Mouse (Mus musculus) 3134 (cell line): Measurements from ENCODE around the gene Slc39a11.

Experiments used
- DNase-seq: peaks from one replicate; pipeline ENCODE4 v3.0.0-alpha.2; 2011; ENCODE audit warnings: low spot score; ENCODE audit not compliant: insufficient read length; ENCODE audit errors: extremely low read depth

Slc39a11 gene

DNA sequence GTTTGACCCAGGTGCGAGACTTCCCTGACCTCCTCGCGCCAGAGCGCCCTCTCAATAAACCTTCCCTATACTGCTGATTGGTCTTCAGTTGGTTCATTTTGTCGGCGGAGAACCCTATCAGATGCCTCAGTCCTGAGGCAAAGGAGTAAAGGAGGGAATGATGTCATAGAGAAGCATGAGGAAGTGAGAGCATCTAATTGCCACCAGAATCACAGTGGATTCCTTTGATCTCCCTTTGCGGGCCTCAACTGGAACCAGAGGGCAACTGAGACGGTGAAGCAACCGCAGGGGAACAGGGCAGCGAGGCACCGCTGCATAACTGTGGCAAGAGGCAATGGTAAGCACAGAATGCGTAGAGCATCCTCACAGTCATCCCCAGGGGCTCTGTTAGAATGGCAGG is 11.2 kb downstream of the Slc39a11 start:
- no peak for DNase-seq

DNA sequence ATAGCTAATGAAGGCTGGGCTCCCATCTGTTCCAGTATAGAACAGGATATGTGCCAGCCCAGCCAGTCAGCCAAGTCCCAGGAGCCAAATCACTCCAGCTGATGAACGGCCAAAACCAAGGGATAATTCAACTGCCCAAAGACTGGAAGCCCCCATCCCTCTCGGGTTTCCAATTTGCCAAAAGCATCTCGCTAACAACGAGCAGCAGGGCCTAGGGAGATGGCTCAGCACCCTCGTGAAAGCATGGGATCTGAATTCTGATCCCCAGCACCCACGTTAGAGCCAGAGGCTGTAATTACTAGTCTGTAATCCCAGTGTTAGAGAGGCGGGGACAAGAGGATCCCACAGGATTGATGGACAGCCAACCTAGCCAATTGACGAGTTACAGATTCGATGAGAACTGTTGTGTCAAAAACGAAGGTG is 15.2 kb downstream of the Slc39a11 start:
- no peak for DNase-seq

DNA sequence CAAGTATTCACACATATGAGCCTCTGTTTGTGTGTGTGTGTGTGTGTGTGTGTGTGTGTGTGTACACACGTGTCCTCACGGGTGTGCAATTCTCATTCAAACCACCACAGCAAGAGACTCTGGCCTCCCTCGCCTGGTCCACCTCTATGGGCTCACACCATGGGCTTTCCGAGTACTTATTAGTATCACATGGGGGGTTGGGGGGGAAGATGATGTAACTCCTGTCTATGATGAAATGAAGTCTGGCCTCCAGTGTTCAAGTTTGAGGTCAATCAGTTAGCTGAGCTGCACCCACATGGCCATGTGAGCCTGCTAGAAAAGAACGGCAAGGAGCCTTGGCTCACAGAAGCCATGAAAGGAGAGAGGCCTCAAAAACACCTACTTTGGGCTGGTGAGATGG is 16.5 kb downstream of the Slc39a11 start:
- DNase-seq: no peak

DNA sequence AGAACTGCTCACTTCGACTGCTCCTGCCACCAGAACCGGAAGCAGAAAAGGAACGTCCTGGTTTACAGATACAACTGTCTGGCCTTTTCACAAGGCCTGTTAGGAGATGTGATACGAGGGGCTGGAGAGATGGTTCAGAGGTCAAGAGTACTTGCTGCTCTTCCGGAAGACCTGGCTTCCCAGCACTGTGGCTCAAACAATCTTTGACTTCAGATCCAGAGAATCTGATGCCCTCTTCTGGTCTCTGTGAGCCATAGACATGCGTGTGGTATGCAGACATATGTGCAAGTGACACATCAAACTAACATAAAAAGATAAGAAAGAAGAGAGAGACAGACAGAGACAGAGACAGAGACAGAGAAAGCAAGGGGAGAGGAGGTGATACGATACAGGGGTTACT is 17.6 kb downstream of the Slc39a11 start:
- no peak for DNase-seq

DNA sequence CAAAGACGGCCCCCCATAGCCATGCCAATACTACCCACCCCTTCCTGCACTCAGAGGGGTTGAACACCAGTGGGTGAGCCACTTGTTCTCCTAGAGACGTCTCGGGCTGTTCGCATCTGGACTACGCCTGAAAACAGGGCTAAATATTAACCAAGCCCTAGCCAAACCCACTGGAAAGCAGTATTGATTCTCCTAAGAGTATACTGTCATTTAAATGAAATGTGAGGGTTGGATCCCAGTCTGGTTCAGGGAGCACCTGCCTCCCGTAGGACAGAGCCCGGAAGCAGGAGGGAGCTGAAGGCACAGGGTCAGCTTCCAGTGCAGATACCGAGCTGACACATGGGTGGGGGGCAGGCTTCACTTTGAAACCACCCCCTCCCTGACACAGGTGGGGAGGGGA is 18.0 kb downstream of the Slc39a11 start:
- no peak for DNase-seq

DNA sequence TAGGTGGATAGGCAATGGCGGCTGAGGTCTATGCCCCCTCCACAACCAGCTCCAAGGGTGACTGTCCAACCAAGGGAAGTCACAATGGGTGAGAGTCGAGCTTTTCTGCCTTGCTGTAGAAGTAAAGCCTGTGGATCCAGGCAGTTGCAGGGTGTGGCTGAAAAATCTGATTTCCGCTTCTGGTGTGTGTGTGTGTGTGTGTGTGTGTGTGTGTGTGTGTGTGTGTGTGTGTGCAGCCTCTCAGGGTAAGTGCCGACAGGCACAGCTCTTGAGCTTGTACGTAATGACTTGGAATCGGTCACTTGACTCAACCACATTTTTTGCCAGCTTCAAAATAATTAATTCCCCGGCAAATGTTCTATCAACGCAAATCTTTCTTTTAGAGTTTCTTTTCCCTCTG is 18.6 kb downstream of the Slc39a11 start:
- DNase-seq: no peak

DNA sequence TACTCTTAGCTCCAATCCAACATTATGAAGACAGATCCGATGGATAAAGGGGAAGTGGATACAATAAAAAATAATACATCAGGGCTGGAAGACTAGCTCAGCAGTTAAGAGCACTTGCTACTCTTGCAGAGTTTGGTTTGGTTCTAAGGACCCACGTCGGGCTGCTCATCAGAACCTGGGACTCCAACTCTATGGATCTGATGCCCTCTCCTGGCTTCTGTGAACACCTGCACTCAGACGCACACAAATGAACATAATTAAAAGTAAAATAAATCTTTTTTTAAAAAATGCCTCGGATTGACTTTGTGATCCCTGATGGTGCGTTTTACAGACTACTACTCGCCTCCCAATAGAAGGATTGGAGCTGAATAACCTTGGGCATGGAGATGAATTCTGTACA is 19.2 kb downstream of the Slc39a11 start:
- no peak for DNase-seq

DNA sequence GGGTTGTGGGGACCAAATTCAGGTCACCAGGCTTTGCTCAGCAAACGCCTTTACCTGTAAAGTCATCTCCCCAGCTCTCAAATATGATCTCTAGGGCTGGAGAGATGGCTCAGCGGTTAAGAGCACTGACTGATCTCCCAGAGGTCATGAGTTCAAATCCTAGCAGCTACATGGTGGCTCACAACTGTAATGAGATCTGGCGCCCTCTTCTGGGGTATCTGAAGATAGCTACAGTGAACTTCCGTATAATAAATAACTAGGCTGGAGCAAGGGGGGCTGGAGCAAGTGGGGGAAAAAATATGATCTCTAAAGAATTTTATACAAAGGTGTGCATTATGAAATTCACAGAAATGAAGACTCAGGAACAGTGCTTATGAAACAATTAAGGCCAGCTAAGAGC is 22.1 kb downstream of the Slc39a11 start:
- DNase-seq: no peak

DNA sequence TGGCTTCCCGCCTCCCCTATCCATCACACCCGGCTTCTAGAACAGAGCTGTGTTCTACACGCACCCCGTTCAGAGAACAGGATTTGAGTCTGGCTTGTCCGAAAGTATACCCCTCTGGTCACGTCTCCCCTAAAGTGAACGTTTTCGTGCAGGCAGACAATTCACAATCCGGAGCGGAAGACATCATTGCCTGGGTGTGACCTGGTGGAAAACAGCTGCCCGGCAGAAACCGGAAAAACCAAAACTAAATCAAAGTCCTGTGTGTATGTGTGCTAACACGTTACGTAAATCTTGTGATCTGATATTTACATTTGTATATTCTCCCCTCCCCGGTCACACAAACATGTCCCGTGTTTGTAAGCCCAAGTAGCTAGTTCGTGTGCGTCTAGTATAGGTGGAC is 24.4 kb downstream of the Slc39a11 start:
- DNase-seq: no peak

DNA sequence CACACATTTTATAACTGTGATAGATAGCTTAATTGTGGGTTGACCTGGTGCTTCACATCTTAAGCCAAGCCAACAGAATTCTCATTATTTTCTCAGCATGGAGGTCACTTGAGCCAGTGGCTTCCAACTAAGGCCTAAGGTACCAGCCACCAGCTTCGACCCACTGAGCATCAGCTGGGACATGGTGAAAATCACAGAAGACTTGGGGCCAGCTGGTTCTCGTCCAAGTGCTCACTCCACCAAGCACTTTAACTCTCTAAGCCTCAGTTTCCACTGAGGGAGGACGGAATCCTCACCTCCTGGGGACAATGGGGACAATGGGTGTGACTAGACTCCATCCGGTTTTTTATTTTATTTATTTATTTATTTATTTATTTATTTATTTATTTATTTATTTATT is 27.9 kb downstream of the Slc39a11 start:
- no peak for DNase-seq

DNA sequence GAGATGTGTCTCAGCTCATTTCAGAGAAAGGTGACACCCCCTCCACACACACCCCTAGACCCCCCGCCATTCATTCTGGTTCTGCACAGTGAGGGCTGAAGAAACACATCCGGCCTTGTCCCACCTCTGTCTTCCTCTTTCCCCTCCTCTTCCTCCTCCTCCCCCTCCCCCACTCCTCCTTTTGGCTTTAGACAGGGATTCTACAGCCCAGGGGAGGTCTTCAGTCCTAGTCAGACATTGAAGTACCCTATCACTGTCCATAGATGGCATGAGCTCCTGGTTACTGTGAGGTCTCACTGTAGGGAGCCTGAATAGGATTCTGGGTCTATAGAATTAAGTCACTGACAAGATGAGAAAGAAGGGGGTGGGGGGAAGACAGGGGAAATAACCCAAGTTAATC is 28.9 kb downstream of the Slc39a11 start:
- no peak for DNase-seq

DNA sequence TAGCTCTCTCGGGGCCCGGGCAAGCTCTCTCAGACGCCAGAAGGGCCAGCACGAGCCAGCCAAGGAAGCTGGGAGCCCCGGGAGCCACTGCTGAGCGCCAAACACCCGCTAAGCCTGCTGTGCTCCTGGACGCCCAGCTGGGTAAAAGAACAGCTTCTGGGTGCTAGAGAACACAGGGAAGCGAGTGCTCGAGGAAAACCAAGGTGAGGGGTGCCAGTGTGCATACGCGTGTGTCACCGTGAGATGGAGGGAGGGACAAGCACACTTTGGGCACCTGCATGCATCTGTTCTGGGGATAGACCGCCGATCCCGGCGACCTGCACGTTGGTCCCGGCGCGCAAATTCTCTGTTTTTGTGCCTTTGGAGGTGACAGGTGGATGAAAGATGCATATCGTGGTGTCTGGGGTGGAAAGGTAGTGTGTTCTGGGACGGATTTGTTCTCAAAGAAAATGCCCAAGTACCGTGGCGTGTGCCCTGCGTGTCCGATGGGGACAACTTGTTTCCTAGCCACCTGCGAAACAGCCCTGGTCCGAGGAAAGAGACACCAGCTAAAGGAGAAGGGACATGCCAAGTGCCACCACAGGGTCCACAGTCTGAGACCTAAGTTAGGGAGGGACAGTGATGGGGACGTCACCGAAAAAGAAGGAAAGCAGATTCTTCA is 30.3 kb downstream of the Slc39a11 start:
- DNase-seq: no peak

DNA sequence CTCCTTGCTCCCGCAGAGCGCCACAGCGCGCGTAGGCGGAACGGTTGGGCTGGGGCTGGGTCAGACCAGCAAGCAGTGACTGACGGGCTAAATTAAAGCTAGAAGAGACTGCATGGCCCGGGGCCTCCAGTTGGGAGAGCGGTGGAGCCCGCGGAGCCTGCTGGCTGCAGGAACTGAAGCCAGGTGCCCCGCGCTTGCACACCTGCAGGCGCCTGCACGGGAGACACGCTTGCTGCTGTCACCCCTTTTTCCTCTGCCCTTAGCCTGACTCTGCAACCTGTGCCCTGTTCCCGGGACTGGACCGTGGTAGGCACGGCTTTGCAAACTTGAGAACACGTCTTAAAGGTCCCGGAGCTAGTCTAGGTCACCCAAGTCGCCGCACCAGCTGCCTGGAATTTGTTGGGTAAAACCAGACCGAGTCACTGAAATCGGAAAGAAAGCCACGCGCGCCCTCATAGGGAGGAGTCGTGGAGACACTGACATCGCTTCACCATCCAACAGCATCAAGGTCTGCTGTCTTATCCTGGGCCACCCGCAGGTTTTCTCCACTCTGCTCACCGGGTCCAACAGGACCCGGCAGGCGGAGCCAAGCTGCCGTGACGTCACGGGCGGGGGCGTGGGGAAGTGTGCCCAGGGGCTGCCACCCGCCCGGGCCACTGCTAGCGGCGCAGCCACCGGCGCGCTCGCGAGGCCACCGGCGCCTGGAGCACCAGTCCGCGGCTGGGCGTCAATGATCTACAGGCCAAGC is 31.0 kb downstream of the Slc39a11 start, which contains the start of gene Sstr2:
Gene Sstr2 (plus strand): TSS at position 671 of the 748 bp plus-strand sequence.
- no peak for DNase-seq

DNA sequence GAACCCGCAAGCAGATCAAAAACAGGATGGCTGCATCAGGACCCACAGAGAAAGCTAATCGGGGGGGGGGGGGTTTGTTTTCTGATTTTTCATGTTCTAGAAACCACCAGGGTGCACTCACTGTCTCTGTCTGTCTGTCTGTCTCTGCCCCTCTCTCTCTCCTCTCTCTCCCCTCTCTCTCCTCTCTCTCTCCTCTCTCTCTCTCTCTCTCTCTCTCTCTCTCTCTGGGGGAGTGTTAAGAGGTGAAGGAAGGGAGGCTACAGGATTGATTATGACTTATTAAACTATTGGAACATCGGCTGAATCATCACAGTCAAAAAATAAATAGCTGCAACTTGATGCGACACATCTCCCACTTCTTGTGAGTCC is 31.6 kb downstream of the Slc39a11 start:
- no peak for DNase-seq

DNA sequence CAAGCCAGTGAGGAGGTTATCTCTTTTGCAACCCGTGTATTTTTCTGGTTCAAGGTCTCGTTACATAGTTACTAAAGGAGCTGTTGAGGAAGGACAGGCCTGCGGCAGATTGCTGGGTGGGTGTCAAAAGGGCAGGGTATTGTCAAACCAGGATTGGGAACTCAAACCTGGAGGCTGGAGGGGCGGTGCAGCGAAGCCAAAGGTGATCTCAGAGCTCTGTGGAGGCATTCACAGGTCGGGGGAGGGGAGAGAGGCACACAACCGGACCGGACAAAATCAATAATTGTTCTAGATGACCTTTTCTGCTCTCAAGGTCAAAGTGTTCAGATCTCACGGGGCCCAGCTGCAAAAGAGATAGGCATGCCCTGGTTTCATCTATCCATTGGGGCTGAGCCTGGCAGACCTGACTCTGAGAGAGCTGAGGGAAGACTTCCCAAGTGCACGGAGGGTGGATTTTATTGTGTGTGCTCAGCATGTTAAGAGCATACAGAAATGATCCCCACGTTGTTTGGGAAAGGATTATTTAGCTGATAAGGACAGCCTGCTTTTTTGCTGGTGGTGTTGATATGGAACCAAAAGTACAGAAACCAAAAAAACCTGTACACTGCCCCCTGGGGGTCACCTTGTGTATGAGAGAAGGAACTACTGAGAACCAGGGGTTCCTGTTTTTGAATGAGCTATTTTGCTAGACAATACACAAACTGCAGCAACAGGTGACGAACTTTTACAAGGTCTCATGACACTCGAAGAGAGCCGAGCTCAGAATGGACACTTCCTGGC is 32.6 kb downstream of the Slc39a11 start:
- DNase-seq: no peak

DNA sequence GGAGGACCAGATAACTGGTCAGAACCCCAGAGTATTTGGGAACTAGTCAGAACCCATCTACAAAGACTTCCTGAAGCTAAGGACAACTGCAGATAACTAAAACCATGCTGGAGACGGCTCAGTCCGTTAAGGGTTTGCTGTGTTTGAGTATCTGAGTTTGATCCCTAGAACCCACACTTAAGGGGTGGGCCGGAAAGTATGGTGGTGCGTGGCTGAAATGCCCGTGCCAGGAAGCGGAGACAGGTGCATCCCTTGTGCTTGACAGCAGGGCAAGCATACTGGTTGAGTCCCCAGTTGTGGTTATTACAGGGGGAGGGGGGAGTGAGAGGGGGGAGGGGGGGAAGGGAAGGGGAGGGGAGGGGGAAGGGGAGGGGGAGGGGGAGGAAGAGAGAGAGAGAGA is 35.4 kb downstream of the Slc39a11 start:
- DNase-seq: no peak

DNA sequence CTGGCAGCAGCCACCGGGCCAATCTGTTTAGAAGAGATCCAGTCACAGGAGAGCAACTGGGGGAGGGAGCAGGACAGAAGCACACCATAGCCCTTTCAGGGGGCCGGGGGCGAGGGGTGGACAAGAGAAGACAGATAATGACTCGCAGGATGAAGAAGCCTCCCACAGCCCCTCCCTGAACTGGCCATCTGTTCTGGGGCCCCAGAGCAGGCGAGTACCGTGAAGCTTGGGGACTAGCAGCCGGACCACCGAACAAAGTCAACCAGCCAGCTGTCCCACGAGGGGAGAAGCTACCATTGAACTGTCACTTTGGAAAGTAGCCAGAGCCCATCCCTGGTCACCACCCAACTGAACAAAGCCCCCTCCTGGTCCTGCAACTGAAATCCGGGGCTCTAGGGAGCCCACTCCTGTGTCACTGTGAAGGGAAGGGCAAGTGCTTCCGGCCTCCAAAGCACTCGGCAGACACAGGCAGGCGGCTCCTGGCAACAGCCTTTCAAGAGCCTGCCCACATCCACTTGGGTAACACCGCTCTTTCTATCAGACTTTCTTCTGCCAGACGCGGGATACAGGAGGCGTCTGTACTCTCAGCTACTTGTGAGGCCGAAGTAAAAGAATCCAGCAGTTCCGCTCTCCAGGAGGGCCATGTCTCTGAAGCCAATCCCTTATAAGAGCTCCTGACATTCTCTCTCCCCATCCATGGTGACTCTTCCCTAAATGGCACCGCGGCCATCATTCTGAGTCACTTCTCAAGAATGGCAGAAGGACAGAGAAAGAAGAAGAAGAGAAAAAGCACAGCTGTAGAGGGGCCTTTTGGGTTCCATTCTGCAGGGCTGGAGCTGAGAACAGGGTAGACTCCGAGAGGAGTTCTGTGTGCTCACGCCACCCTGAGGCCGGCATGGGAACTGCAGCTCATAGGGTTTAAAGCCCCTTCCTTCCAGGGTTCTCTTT is 37.9 kb downstream of the Slc39a11 start:
- DNase-seq: no peak

DNA sequence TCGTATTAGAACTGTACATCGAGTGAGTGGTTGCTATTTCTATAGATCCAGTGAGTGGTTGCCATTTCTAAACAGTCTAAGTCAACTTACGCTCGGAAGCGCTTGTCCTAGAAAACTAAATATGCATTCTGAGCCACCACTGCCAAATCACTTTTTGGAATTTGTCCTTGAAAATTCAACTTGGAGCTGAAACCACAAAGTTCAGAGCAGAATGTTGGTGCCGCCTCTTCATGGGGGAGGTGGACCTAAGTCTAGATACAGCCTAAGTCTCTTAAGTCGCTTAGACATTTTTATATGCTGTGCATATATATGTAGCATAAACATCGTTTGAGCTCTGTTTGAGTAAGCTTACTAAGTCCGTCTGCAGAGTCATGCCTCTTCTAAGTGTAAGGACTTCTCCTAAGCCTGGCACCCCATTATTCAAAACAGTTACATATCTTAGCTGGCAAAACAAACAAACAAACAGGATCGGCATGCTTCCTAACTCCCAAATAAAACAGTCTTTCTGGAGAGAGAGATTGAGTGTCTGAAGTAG is 38.7 kb downstream of the Slc39a11 start:
- DNase-seq: no peak

DNA sequence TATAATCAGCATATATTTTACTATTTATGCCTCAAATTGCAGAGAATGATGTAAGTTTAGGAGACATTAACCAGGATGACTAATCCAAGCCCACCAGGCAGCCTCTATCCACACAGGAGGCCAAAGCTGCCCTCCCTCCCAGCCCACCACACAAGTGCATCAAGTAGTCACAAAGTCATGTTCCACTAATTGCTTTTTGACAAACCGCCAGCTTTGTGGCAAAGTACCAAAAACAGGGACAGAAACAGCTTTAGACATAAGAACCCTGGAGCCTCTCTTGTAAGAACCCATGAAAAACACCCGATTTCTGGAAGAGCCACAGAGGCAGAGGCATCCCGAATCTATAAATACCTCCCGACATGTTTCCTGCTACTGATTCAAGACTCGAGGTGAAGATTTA is 39.6 kb downstream of the Slc39a11 start:
- no peak for DNase-seq

DNA sequence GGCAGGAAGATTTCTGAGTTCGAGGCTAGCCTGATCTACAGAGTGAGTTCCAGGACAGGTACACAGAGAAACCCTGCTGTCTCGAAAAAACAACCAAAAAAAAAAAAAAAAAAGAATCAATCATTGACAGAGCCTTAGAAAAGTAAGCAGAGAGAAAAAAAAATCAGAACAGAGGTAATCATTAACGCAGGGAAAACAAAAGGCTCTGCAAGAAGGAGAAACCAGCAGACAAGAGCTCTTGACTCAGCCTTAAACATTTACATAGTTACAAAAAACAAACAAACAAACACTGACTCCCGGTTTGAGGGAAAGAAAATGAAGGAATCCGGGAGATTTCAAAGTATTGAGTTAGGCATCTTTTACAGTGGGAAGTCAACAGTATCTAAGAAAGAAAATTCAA is 40.3 kb downstream of the Slc39a11 start:
- no peak for DNase-seq
